Mouse (Mus musculus): ENCODE results near the gene Atxn1.

Atxn1 gene

DNA sequence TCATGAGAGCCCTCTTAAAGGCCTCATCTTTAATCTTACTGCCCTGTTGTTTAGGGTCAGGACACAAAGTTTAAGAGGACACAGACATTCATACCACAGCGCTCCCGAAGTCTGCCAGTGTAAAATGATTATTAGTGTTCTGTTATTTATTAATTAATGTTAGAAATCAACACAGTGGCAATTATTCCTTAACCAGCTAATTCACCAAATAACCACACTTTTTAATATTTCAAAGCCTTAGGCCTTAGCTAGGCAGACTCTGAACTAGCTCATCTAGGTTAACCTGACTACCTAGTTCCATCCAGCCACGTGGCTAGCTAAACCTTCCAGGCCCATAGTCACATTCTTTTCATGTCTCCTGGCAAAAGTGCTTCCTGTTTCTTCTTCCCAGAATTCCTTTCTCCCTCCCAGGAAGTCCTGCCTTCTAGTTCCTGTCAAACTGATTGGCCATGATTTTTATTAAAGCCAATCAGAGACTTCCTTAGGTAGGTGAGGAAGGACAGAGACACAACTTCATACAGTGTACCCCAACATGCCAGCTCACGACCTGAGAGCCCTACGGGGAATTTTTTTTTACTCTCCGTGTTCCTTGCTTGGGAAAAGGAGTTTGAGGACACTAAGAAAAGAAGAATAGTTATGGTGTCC, 439.9 kb downstream of the Atxn1 start:
- DNase-seq (ENCODE audit: low spot score): no peak

DNA sequence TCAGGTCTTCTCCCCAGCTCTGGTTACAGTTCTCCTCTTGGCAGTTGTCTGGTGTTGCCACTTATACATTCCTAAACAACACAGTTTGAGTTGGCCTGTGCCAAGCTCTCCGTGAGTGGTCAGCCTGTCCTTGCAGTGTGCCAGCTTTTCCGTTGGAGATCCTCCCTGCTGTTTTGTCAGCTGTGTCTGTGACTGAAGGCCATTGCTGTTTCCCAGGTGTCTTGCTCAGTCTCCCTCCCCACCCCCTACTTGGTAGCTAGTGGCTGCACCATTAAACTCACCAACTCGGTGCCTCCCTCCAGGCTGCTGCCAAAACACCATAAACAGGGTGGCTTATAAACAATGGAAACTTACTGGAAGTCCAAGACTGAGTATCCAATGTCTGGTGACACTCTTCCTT, 440.5 kb downstream of the Atxn1 start:
- DNase-seq (ENCODE audit: low spot score): no peak

DNA sequence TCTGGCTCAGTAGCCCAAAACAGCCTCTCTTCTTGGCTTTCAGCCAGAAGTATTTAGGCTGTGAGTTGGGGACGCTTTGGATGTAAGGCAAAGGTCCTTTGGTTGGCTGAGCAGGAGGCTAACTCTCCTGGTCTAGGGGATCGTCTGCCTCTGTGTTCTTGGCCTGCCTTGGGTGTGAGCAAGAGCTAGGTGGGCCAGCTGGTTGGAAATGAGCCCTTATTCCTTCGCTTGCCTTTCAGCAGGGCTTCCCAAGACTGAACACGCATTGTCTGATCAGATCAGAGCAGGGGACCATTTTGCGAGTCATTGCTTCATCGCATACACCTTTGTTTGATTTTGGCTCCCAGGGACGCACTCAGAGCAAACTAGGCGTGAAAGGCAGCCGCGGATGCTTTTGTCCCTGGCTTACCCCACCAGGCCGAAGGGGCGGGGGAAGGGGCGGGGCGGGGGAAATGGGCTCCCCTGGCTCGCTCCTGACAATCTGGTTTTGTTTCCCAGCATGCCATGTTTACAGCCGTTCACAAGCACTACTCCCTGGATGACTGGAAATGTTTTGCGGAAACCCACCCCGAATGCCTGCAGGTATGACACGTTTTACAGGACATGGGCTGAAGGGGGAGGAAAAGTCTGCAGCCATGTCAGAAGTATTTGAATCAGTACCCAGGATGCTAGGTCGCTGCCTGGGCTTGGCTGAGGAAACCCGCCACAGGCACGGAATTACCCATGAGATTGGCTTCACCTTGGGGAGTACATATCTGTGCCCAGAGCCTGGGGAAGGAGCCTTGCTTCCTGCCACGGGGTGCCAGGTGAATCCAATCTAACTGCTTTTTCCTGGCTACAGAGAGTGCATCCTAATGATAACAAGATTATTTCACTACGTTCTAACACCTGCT, 448.1 kb downstream of the Atxn1 start:
- peak; percentile 67 for DNase-seq (ENCODE audit: low spot score)

DNA sequence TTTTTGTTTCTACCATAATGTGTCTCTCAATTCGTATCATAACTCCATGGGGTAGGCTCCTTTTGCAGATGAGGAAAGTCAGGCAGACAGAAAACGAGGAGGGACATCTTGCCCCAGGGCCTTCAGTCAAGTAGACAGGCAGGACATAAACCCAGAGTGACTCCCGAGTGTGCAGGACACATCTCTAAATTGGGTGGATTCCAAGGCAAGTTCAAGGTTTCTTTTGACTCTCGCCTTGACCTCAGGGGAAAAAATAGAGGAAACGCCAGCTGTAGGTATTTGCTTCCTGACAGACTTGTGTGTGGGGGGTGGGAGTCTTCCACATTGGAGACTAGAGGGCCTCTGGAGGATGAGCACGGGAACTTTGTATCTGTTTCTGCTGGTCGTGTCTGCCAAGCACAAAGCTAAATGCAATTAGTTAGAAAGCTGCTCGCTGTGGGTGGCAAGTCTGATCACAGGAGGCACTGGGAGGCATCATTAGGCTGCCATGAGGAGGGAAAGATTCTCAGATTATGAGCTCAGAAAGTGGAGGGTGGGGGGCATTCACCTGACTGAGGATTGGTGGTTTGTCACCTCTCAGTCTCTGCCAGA, 449.9 kb downstream of the Atxn1 start:
- no peak for DNase-seq (ENCODE audit: low spot score)

DNA sequence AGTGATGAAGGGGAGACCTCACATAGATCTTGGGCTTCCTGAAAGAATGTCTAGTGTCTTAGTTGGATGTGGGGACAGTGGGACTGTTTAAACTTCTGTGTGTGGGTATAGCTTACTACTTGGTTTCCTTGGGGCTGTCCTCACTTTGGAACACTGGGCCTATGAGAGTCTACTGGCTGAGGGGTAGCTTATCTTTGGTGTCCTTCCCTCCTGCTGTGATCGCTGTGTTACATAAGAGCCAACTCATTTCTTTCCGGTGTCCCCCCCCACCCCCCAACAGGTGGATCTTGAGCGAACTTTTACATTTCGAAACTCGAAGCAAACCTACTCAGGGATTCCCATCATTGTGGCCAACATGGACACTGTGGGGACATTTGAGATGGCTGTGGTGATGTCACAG, 450.7 kb downstream of the Atxn1 start:
- no peak for DNase-seq (ENCODE audit: low spot score)

DNA sequence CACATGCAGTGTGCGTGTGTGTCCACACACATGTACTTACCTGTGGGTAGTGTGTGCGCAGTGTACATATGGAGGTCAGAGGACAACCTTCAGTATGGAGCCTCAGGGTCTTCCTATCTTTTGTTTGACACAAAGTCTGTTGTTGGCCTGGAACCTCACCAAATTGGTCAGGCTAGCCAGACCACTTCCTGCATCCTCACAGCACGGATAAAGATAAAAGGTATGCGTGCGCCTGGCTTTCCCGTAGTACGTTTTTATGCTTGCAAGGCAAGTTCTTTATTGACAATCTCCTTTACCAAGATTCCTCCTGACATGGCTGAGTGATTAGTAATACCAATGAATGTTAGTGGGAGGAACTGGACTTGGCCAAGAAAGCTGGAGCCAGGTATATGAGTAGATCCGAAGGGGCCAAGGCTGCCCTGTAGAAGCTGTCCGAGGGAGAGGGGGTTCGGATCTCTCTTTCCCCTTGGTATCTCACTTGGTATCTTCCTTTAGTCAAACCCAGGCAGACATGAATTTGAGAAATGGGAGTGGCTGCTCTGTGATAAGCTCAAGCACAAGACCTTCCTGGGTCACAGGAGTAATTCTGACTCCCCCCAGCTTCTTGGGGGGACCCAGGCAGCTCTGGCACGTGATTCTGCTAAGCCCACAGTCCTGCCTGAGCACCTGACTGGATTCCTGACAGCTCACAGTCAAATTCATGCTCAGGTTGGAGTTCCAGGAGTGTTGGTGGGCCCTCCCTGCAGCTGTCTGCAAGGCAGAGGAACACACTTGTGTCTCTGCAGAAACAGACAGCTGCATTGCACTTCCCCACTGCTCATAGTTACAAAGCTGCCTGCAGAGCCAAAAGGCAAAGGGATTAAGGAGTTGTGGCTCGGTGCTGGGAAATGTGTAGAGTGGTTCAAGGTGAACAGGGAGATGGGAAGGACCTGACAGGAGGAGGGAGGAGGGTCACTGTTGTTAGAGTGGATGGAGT, 451.5 kb downstream of the Atxn1 start:
- DNase-seq (ENCODE audit: low spot score): peak; percentile 41

DNA sequence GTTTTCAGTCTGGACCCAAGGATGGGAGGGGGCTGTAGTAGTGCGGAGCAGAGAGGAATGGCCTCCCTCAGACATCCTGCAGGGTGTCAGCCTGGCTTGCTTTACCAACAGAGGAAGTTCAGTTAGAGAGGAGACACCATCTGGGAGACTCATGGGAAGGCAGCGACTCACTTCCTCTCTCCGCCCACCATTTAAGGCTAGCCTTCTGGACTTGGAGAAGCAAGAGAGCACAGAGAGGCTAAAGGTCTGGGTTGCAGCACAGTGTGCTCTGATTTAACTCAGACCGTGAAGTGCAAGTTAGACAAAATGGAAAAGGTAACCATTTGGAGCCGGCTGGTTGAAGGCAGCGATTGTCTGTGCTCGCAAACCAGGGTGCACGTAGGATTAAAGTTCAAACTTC, 452.3 kb downstream of the Atxn1 start:
- DNase-seq (ENCODE audit: low spot score): no peak

DNA sequence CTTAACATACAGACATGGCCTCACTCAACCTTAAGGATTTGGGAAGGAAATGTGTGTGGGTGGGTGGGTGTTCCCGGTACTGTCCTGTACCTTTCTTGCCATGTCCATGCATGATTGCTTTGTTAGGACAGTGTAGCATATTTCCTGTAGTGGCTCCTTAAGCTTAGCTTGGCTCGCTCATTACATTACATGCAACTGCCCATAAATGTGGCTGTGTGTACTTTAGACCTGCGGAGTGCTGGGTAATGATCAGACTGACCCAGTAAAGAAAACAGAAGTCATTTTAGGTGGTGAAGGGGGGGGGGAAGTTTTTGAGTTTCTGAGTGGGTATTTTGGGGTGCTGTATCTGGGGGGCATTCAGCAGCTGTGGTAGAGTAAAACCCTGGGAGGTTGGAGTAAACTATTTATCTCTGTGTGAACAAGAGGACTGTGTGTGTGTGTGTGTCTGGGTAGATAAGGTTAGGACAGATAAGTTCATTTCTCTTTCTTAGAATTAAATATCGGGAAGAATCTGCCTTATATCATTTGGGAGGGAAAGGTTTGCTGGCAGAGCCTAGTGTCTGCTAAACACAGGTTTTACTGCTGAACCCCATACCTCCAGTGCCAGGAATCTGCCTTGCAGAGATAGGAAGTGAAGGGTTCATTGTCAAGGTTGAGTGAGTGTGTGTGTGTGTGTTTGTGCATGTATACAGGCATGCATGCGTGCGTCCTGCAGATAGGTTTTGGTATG, 452.9 kb downstream of the Atxn1 start:
- DNase-seq (ENCODE audit: low spot score): no peak

DNA sequence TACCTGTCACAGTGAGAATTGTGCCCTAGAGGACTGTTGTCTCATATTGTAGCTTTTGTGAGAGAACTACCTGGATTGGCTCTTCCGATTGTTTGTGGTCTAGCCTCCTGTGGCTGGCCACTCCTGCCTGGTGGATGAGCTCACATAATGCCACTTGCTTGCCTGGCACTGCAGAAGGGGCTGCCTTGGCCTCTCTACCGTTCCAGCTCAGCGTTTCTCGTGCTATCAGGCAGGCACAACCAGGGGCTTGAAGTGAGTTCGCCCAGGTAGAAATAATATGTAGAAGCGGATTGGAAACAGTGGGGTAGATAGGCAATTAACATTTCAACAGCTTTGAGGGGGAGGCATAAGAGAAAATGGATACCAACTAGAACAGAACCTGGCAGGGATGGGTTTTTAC, 455.4 kb downstream of the Atxn1 start:
- no peak for DNase-seq (ENCODE audit: low spot score)

DNA sequence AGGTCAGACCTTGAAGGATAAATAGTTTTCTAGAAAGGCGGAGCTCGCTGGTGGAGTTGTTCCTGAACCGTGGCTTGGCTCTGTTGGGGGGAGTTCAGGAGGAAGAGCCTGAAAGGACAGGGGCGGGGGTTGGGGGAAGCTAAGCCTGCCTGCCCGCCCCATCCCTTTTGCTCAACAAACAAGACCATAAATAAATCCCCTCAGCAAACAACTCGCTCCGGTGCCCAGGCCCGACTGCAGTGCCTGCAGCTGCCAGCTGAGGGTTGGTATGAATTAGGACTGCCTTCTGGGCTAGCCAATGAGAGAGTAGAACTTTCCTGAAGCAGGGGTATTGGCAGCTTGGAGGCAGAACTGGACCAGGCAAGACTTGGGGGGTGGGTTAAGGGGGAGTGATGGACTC, 456.3 kb downstream of the Atxn1 start:
- peak; percentile 71 for DNase-seq (ENCODE audit: low spot score)

DNA sequence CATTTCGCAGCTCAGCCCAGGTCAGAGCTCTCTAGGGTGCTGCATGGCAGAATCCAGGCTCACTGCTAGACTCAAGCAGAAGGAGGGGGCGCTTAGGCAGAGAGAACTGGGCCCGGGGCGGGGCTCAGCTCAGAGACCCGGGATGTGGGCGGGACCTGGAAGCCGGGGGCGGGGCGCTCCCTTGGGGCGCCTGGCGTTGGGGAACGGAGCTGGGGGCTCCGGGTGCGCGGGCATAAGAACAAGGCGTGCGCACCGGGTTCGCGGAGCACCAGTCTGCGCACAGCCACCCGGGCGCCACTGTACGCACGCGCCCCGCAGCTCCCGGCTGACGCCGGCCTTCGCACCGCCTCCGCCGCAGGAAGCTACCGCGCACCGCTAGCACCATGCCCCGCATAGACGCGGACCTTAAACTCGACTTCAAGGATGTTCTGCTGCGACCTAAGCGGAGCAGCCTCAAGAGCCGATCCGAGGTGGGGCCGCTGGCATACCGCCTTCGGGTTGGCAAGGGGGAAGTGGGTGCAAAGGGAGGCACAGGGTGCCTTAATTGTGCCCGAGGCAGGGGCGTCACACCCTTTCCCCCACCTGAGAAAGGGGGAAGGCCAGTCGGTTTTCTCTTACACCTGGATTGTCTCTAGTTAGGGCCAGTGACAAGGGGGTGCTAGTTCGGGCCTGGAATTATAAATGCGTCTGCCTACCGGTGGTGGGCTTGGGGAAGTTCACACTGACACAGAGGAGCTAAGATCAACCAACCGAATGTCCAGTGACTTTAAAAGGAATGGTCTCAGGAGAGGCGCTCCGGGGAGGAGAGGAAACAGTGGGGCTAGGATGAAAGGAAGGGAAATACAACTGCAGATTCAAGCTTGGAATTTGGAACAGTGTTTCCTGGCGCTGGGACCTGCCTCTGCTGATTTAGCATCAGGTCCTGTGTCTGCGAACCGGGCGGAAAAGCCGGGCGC, 457.3 kb downstream of the Atxn1 start, which contains the start of gene Gmpr:
Gene Gmpr (plus strand): TSS at position 171 of the 956 bp plus-strand sequence.
- DNase-seq (ENCODE audit: low spot score): peak; percentile 81

DNA sequence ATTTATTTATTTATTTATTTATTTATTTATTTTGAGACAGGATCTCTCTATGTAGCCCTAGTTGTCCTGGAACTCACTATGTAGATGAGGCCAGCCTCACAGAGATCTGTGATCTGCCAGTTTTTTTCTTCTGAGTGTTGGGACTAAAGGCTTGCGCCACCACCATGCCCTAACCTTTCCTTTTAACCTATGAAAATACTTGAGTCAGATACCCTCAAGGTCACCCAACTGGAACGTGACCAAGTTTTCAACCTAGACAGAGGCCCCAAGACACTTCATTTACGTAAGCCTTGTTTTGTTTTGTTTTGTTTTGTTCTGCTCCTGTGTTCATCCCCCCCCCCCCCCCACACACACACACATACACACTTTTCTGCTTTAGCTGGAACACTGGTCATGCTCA, 459.3 kb downstream of the Atxn1 start:
- DNase-seq (ENCODE audit: low spot score): no peak

DNA sequence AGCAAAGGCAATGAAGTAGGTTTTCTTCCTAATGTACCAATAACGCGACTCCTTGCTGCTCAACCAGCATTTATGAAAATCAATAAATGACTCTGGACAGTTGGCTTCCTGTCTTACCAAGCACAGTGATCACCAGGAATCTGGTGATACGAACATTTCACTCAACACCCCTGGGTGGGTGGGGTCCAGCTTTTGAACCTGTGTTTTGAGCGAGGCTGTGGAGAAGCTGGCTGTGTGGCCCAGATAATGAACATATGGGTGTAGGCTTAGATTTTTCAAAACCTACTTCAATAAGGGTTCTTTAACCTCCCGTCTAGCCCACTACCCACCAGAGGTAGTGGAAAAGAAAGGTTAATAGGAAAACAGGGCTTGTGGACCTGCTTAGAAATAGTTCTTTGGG, 462.0 kb downstream of the Atxn1 start:
- DNase-seq (ENCODE audit: low spot score): no peak

DNA sequence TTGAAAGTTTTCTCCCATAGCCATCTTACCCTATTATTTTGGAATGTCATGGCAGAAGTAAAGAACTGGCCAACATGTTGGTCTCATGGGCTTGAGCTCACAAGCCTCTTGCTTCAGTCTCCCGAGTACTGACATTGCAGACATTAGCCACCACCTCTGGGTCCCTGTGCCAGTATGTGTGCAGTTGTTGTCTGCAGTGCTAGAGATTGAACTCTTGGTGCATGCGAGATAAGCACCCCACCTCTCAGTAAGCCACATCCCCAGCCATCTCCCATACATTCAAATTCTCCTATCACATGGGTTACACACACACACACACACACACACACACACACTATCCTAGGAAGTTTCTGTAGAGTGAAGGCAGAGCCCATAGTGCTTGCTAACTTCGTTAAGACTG, 464.9 kb downstream of the Atxn1 start:
- no peak for DNase-seq (ENCODE audit: low spot score)
